Mouse (Mus musculus) A20 (cell line): ENCODE measurements around the gene Kcnip2.
A peak's percentile ranks its signal among the peaks of the same experiment; 100 is the strongest.

Experiments used
- DNase-seq: peaks from one replicate; pipeline ENCODE4 v3.0.0-alpha.2; 2011; ENCODE audit warnings: low read depth, low spot score

Gene Kcnip2

DNA sequence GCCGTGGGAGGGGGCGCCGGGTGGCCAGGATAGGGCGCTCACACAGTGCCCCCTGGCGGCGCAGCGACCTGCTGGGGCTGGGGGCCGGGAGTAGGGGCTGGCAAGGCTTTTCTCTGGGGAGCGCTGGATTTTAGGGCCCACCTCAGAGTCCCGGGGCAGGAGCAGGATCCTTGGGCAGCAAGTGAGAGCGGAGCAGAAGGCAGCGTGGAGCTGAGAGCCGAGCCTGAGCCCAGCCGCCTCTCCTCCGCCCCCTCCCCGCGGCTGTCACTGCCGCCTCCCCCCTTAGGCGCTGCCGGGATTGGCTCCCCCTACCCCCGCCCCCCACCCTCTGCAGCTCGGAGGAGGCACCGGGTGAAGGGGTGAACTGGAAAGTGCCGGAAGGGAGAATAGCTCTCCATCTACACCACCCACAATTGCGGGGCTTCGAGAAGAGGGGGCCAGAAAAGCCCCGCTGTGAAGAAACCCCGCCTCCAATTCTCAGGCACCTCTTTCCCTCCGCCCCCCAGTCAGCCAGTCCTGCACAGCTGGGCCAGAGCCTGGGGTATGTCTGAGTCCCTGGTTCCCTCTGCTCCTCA is at the start of gene Kcnip2:
Gene Kcnip2, minus strand, starts transcription at position 231 of the 575 bp plus-strand sequence.
- no peak for DNase-seq

DNA sequence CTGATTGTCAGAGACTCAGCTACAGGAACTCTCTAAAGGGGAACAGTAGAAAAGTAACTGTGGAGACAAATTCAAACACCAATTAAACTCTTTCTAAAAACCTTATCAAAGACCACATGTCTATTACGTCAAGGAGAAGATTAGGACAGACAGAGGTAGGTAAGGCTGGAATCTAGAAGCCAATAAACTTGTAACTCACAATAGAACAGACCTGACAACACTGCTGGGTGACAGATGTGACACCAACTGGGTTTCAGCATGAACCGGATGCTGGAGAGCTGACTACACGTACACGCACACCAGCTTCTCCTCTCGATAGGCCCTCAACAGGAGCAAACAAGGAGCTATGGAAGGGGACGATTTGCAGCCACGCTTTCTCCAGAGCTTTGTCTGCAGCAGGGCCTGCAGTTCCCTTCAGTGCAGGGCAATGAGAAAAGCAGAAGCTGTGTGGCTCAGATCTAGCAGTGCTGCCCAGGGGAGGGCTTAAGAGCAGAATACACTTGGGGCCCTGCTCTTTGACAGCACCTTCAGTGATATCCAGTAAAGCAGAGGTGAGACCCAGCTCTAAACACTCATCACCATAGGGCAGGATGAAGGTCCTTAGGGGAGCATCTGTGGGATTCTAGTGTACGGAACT is 39.5 kb upstream of the Kcnip2 start:
- DNase-seq: peak; percentile 54

DNA sequence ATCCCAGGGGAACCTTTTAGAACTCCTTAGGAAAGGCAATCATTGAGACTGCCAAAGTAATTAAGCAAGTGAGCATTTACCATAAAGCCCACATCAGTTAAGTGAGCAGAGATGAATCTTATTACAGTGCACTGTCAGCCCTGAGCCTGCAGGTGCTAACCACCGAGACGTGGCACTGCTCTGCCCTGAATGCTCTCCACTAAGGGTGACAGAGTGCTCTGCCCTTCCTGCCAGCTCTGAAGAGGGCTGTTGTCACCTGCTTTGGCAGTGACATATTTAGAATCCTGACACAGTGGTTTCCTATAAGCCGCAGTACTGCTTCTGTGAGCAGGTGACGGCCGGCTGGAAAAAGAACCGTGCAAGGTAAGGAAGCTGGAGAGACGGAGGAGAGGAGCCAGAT is 38.7 kb upstream of the Kcnip2 start:
- DNase-seq: peak; percentile 79

DNA sequence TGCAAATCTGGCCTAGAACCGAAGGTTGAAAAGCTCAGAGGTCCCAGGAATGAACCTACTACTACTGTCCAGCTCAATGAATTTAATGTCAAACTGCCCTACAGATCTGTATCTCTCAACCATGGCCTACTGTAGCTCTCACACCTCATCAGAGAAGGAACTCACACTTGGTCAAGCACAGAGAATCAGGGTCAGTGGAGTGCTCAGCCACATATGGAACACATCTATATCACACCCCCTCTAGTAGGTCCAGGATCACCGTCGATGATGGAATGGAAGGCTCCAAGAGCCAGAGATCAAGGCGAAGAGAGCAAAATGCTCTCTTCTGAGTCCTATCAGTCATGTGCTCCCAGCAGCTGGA is 31.9 kb upstream of the Kcnip2 start:
- DNase-seq: no peak

DNA sequence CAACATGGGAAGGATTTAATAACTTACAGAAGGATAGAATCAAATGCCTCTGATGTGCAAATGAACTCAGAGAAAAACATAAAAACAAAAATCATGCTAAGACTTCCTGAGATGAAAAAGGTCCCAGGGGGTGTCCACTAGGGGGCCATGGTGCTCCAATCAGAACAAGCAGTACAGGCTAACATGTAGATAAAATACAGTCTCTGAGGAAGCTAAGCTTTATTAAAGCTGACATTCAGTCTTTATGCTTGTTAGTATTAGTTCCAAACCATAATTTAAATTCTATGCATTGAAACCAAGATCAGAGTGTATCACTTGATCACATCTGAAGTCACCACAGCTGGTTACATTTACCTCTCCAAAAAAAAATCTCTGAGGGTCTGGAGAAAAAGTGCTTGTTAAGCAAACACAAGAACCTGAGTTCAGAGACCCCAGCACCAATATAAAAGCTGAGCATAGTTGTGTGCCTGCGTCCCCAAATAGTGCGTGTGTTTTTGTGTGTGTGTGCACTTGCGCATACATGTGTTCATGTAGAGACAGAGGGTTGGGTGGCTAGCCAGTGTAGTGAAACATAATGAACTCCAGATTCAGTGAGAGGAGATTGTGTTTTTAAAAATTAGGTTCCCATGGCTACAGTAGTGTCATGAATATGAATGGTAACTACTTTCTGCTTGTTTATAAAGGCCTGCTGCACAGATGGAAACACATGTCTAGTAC is 31.3 kb upstream of the Kcnip2 start:
- peak; percentile 70 for DNase-seq

DNA sequence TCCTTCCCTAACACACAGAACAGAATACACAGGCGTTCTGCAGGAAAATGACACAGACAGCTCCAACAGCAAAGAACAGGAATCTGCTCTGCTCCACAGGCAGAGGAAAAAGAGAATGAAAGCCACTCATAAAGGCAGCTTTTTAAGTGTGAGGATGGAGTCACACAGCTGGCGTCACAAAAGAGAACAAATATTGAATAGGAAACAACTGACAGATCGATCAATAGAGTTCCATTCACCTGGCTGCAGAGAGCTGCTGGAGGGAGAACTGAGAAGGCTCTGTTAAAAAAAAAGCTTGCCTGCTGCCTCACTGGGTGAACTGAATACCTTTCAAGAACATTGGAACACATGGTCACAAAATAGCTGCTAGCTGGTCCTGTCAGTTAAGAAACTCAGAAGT is 28.3 kb upstream of the Kcnip2 start:
- DNase-seq: peak; percentile 33

DNA sequence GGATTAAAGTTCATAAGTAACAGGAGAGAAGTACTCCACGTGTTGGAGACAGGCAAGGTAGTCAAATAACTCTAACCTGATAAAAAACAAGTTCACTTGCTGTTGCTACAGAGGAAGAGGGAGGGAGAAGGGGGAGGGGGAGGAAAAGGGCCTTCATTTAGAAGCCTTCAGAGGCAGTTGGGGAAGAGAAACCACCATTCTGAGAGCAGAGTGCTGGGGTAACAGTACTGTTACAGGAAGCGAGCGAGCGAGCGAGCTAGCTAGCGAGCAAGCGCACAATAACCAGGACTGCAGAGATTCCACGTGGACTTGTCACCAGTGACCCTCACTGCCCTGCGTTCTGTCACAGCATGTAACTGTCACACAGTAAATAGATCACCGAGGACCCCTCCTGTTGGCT is 27.6 kb upstream of the Kcnip2 start:
- peak; percentile 93 for DNase-seq

DNA sequence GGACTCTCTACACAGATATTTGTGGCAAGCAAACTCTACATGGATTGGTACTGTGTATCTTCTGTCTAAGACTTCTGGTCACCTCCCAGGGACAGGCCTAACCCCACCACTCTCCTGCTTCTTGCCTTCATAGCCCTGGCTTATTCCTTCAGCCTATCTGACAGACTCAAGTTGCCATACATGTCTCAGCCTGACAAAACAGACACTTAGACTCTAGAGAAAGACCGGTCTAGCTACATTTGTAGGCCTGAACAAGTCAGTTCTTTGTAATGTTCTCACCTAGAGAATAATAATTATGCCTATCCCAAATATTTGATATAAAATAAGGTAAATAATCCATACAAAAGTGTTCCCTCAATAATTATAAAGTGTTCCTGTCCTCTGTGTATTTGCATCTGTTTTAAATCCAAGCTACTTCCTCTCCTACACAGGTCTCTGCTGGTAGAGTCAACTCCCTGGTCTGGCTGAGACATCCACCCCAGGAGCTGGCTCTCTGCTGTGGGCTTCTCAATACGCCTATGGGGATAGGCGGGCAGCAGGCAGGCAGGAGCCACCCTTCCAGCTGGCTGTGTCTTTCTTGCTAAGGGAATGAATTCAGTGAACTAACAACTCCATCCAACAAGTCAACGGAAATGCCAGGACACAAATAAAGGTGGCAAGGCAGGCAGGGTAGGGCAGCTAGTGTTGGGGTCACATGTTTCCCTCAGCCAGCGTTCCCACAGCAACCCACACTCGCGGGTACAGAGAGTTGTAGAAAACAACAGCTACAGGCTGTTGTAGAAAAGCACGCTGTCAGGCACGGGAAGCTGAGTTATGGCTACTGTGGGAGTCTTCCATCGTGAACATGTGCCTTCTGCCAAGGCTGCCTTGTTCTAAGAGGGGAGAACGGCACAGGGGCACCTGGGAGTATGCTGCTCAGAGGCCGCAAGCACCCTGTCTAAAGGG is 21.5 kb upstream of the Kcnip2 start:
- no peak for DNase-seq

DNA sequence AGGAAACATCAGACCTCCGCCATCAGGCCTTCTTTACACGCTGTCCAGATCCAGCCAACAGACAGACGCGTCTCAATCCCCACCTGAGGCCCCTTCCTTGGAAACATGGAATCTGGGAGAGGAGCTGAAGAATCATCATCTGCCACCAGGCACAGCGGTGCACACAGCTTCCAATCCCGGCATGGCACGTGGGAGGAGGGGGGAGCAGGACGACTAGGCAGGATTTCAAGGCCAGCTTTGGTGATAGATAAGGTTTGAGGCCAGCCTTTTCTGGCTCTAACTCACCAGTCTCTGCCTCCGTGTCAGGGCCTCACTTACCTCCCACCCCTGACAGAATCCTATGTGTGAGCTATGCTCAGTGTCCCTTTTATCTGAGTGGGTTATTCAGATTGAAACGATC is 19.6 kb upstream of the Kcnip2 start:
- DNase-seq: no peak

DNA sequence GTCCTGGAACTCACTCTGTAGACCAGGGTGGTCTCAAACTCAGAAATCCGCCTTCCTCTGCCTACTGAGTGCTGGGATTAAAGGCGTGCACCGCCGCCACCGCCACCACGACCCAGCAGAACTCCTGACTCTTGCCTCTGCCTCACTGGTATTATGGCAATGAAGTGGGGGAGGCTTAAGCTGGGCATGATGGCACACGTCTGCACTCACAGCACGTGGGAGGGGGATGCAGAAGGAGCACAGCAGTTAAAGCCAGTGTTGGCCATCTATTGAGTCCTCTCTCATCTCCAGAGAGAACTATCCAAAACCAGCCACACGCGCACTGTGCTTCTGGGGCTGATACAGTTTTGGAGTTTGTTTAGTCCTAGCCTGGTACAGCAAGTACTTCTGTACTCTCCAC is 17.8 kb upstream of the Kcnip2 start:
- DNase-seq: no peak

DNA sequence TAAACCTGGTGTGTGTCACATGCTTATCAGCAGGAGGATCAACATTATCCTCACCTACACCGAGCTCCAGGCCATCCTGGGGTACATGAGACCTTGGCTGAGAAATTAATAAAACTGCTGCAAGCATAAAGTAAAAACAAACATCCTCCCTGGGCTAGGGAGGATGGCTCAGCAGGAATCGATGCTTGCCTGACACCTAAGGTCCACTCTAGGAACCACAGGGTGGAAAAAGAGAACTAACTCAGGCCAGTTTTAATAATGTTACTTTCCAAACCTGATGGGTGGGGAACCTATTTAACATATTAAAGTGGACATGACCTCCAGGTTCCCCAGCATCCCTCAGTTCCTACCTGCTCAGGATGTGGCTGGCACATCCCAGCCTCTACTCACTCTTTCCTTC is 14.8 kb upstream of the Kcnip2 start:
- DNase-seq: peak; percentile 16

DNA sequence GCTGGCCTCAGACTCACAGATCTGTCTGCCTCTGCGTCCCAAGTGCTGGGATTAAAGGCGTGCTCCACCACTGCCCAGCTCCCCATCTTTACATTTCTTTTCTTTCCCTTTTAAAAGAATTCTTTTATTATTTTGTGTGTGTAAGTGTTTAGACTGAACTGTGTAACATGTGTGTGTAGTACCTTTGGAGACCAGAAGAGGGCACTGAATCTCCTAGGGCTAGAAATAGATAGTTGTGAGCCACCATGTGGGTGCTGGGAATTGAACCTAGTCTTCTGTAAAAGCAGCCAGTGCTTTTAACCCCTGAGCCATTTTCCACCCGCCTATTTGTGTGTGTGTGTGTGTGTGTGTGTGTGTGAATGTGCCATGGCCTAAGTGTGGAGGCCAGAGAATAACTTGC is 11.9 kb upstream of the Kcnip2 start:
- DNase-seq: no peak

DNA sequence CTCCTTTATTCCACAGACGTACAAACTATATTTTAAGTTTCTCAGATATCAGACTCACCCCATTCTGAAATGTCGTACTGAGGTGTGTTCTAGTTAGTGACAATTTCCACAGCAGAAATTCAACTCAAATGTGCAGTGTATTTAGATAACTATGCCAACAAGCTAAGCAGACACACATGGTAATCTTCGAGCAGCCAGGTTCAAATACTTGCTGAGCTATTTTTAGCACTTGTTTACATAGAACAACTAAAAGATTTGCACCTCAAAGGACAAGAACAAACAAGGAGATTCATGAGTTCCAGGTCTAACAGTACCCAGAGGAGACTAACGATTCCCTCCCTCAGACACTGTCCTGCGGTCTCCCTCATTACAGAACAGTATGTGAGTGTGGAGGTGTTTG is 11.3 kb upstream of the Kcnip2 start:
- DNase-seq: no peak

DNA sequence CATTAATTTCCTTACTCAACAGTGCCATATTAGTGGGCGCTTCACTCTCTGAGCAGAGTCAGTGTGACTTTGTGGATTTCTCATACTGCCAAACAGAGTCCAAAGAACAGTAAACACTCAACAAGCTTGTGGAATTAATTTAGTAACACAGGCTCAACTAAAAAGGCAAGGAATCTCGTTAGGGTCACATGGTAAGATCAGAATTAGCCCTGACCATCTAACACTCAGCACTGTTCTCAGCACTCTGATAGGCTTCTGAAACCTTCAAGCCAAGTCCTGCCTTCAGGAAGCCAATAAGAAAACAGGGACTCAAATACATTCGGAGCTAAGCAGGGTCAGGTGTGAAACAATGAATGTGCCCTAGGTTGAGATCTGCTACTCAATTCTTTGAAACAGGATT is 10.3 kb upstream of the Kcnip2 start:
- DNase-seq: no peak

DNA sequence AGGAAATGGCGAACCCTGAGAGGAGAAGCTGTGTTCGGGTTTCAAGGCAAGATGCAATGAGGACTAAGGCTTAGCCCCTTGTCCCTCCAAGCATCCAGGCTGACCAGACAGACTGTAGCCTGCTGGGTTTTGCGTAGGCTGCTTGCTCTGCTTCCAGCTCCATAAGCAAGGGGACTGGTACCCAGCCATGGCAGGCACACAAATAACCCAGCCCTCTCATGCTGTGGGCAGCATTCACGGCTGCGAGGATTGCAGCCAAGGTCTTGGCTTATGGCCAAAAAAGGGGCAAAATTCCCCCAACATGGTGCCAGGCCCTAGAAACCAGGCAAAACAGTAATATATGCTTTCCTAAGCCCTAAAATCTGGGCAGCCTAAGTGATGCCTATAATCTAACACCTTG is 6.0 kb upstream of the Kcnip2 start:
- DNase-seq: no peak

DNA sequence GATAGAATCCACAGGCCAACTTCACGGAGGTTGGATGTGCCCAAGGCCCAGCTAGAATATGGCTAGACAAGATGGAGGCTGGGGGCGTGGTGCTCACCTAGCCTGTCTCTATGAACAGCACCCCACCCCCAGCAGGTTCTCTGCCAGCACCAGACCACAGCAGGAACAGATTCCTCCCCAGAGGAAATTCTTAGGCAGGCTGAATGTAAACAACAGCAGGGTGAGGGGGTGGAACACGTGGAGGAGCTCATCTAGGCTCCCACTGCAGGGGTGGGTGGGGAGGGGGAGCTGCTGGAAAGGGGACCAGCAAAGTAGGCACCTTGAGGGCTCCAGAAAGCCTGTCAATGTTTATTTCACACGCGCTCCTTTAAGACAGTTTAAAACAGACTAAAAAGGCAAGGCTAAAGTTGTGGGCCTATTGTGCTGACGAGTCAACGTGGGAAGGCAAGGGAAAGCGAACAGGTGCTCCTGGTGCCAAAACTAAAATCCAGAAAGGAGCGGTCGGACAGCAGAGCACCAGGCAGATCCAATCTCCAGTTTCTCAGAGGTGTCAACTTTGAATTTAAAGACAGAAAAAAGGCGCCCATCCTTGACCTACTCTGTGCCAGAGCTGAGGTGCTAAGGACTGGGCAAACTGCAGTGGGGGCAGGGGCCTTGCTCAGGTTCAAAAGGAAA is 2.1 kb upstream of the Kcnip2 start:
- DNase-seq: no peak

DNA sequence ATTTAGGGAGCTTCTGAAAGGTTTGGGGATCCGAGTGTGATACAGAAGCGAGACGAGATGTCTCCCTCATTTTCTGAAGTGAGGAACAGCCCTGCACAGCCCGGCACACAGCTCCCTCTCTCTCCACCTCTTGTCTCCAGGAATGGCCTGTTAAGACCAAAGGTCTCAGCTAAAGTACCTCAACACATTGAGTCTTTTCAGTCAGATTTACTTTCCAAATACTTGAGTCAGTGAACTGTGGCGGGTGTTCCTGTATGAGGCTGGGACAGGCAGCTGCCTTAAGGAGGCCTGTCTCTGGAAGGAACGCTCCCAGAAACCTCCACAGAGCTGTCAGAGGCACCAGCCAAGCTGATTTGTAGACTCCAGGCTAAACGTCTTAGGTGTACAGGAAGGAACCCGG is 866 bp upstream of the Kcnip2 start:
- DNase-seq: no peak

DNA sequence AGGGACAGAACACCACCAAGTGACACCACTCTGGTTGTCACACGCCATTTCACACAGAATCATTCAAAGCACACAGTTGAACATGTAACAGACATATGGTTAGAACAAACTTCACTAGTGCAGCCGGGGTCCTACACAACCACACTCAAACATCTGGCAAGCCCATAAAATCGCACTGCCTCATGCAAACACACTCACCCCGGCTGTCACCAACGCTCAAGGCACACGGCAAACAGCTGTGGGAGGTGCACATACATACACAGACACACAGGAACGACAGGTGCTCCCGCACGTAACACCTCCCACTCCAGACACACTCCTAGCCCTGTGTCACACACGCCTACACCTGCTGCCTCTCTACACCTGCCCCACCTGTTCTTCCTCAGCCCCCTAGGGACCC is 691 bp downstream of the Kcnip2 start:
- no peak for DNase-seq

DNA sequence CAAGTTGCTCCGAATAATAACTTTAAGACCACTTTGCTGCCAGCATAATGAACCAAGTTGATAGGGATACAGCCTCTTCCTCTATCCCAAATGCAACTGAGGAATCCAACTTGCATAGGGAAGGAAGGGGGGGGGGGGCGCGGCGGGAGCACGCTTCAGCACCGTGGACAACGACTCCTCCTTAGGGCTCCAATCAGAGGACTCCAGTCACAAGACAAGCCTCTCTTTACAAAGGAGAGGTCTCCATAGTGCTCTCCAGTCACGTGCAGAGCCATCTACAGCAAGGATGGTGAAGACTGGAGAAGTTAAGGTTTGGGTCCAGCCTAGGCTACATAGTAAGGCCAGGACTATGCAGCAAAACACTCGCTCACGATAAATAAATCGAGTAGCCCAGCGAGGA is 2.1 kb downstream of the Kcnip2 start:
- DNase-seq: no peak

DNA sequence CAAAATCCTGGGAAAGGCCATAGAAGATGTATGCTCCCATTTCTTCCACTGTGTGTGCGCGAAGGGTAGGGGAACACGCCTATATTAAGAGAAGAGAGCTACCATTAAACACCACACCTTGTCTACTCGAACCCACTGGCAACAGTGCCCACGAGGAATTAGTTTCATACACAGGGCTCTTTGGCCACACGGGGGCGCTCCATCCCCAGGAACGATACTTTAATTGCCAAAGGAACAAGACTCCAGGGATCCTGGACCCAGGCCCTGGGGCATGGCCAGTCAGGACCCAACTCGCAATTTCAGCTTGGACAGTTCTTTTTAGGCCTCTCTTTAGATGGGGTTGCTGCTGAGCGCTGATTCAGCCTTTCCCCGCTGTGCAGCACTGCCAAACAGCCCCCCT is 2.6 kb downstream of the Kcnip2 start:
- peak; percentile 69 for DNase-seq

DNA sequence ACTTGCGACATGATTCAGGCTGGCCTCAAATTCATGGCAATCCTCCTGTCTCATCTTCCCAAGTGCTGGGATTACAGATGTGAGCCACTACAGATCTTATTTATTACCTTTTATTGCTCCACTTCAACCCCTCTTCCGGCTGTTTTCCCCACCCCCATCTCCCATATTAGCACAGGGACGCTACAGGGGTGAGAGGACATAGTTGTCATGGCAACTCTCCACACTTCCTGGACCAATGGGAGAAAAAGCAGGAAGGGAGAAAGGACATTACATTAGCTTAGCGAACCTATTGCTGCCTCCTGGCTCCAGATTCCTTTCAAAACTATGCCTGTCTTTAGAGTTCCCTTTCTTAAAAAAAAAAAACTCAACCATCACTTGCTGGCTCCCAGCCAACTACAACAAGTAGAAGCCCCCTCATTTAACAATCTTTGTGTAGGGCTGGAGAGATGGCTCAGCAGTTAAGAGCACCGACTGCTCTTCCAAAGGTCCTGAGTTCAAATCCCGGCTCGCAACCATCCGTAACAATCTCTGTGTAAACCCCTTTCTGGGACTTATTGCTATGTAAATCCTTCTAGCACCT is 3.1 kb downstream of the Kcnip2 start:
- no peak for DNase-seq
